Mouse (Mus musculus) fibroblast of lung, adult 2 months (primary cell): ENCODE measurements around the gene Arfgap3.
"Not testable (repeated sequence)": the region's sequence is repeated elsewhere in the genome, so short reads cannot be mapped to it uniquely, and the experiment has no call there.

Experiments used
- DNase-seq: peaks from one replicate; pipeline ENCODE4 v3.0.0-alpha.2; 2011; ENCODE audit warnings: low read depth

The Arfgap3 gene

GRCm38 (mm10) chr15:83349954-83350711 is at the start of gene Arfgap3:
Gene Arfgap3 (minus strand): TSS chr15:83350247.
- DNase-seq, result peak; percentile 82

DNA sequence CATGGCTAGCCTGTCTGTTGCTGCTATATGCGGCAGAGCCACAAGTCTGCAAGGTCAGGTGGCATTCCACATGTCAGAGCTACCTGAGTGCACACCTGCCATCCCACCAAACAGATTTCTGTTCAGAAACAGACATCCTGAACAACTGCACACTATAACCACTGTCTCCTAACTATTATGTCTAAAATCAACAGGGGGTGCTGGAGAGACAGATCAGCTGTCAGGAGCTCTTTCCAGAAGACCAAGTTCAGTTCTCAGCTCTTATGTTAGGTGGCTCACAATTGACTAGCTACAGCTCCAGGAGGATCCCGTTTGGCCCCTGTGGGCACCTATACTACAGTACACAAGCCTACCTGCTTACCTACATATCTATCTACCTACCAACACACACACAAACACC is 42.7 kb upstream of the Arfgap3 start:
- DNase-seq, result no peak

DNA sequence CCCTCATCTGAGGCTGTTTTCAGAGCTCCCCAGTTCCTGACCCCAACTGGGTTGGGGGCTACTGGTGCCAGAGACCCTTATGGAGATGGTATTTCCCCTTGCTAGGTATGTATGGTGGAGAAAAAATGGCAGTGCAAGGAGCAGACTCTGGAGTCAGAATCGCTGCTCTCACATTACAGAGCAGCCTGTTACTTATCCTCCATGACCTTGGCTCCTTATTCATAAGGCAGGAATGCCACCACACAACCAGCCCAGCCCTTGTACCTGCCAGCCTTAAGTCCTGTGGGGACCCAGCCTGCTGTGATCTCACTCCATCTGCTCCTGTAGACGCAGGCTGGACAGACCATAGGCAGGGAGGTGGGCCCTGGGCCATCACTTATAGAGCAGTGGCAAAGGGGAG is 37.9 kb upstream of the Arfgap3 start:
- DNase-seq, result no peak

DNA sequence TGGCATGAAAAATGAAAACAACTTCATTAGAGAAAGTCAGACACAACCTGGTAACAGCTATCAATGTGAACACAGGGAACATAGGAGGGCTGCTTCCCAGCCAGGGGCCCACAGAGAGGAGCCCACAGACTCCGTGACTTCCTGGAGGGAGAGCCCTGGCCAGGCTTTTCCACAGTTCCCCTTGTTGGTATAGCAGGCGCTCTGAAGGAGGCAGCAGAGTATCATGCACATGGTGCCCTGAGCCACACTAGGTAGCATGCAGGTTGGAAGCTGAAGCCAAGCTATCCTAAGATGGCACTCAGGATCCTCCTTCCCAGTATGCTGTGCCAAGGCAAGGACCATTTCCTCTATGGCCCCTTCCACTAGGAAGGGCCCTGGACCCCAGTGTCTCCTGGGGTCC is 33.6 kb upstream of the Arfgap3 start:
- no peak for DNase-seq

- DNase-seq, result peak; percentile 67
Measured at GRCm38 (mm10) chr15:83383136-83383535, 33.1 kb upstream of the Arfgap3 start.

- peak; percentile 62 for DNase-seq
Measured at GRCm38 (mm10) chr15:83382467-83382866, 32.4 kb upstream of the Arfgap3 start.

DNA sequence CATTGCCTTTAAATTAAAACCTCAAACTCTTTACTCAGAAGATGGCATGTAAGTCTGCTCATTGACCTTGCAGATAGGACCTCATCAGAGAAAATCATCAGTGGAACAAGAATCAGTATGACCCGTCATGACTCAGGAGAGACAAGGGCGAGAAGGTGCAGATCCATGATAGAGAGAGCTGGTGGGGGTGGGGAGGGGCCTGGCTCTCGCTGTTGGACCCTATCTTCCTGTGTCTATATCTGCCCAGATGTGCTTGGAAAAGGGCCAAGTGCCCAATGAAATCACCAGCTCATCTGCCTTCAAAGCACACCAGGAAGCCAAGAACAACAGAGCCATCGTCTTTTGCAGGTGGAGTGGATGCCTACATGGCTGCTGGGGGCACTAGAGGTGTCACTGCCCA is 27.1 kb upstream of the Arfgap3 start:
- DNase-seq, result no peak

- DNase-seq, result peak; percentile 49
Measured at GRCm38 (mm10) chr15:83375136-83375535, 25.1 kb upstream of the Arfgap3 start.

- no peak for DNase-seq
Measured at GRCm38 (mm10) chr15:83374076-83374475, 24.0 kb upstream of the Arfgap3 start.

DNA sequence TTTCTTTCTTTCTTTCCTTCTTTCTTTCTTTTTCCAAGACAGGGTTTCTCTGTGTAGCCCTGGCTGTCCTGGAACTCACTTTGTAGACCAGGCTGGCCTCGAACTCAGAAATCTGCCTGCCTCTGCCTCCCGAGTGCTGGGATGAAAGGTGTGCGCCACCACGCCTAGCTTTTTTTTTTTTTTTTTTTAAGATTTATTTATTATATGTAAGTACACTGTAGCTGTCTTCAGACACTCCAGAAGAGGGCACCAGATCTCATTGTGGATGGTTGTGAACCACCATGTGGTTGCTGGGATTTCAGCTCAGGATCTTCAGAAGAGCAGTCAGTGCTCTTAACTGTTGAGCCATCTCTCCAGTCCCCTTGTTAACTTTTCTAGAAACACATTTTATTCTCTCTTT is 18.7 kb upstream of the Arfgap3 start:
- DNase-seq, result not testable (repeated sequence)

- DNase-seq, result no peak
Measured at GRCm38 (mm10) chr15:83368261-83368660, 18.2 kb upstream of the Arfgap3 start.

DNA sequence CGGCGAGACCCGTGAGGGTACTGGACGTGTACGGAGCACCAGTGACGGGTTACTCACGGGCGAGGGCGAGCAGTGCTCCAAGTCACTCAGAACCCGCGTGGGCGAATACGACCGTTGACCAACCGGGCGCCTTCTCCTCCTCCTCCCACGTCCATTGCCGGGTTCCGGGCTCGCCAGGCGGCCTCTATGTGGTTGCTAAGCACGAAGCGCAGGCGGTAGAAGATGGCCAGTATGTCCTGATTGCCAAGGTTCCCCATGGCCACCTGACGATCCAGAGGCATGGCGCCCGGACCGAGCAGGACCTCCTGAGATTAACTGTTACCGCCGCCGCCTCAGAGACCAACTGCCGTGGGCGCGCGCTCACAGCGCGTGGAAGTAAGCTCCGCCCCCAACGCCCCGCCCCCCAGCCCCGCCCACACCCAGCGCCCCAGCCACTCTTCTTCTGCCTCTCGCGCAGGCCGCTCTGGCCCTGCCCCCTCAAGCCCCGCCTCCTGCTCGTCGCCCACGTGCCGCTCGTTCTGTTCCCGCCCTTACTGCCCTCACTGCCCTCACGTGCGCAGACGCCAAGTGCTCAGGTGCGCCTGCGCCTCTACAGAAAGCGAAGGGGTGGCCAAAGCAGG is 17.0 kb upstream of the Arfgap3 start:
- DNase-seq, result no peak

DNA sequence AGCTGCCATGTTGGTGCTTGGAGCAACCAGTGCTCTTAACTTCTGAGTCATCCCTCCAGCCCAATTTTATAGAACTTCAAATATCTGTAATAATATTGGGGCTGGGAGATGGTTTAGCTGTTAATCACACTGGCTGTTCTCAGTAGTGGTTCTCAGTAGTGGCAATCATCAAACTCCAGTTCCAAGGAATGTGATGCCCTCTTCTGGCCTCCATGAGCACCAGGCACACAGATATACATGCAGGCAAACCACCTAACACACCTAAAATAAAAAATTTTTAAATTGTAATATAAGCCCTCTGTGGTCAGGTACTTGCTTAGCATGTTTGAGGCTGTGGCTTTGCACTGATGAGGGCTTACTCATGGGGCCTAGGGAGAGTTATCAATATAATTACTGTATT is 15.7 kb upstream of the Arfgap3 start:
- DNase-seq, result no peak

- no peak for DNase-seq
Measured at GRCm38 (mm10) chr15:83364194-83364593, 14.1 kb upstream of the Arfgap3 start.

DNA sequence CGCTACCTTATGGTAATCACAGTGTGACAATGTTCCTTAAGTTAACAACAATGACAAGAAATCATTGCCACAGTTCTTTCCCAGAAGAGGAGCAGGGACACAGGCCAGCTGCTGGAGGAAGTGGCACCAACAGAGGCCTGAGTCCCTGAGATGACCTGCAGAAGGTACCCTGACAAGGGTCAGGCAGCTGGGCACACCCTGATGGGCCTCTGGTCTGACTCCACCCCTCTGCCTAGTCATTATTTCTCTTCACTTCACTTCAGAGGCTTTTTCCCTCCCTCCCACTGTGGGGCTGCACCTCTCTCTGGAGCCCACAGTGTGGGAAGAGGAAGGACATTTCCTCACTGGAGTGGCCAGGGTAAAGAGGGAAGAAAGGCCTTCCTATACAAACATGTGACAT is 12.8 kb upstream of the Arfgap3 start:
- DNase-seq, result not testable (repeated sequence)

- DNase-seq, result not testable (repeated sequence)
Measured at GRCm38 (mm10) chr15:83360899-83361298, 10.9 kb upstream of the Arfgap3 start.

DNA sequence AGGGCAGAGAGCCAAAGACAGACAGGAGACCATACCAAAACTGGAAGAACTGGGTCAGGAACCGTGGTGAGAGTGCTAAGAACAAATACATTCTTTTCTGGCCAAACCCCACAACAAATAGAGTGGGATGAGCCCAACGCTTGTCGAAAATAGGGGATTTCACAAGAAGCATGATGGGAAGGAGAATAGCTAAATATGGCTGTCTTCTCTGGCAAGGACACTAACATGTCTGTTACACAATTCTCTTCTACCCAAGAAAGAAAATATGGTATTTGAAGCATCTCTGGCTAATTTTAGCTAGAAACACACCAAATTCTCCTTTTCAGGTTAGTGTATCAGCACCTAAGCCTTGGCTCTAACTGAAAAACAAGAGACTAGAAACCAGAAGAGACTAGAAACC is 10.1 kb upstream of the Arfgap3 start:
- no peak for DNase-seq

DNA sequence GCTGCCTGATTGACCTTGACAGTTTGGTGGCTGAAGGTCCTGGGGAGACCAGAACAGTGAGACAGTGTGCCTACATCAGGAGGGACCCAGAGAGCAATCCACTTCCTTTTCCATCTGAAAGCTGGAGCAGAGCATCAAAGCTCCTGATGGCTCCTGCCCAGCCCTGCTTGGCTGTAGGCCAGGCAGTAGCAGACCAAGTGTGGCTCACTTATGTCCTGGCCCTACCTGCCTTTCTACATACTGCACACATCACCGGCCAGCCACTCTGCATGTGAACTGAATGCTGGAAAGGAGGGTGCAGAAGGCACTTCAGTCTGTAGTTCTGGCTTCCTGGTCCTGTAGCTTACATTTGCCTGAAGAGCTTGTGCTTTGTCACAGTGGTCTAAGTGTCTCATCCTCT is 8.4 kb upstream of the Arfgap3 start:
- no peak for DNase-seq

GRCm38 (mm10) chr15:83351546-83351945 is 1.5 kb upstream of the Arfgap3 start:
- no peak for DNase-seq

- no peak for DNase-seq
Measured at GRCm38 (mm10) chr15:83350859-83351258, 812 bp upstream of the Arfgap3 start.

GRCm38 (mm10) chr15:83349225-83349953 is 658 bp downstream of the Arfgap3 start:
- no peak for DNase-seq

GRCm38 (mm10) chr15:83348747-83349146 is 1.3 kb downstream of the Arfgap3 start:
- DNase-seq, result no peak

DNA sequence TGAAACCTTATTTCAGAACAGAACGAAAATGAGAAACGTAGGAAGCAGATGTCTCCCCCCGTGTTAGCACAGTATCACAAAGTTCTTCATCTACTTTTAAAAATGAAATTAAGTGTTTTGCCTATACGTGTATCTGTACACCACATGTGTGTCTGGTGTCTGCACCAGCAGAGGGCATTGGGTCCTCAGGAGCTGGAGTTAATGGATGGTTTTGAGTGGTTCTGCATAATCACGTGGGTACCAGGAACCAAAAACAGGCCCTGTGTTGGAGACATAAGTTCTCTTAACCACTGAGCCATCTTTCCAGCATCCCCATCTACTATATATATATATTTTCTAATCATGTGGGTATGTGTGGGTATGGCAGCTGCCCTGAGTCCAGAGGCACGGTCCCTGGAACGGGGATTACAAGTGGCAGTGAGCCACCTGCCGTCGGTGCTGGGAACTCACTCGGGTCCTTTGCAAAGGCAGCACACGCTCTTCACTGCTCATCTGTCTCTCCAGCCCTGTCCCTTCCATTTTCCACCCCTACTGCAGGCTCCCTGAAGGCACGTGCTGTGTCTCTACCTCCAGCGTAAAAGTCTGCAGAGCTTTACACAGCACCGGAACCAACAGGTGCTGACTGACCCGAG is 4.0 kb downstream of the Arfgap3 start:
- DNase-seq, result no peak
